Mouse (Mus musculus): ENCODE data around the gene Flywch1. TPM values are rescaled to one million over a fixed set of nuclear protein-coding genes. Genes with fewer than 3 reads are reported as not detected.

Gene Flywch1
- polyA plus RNA-seq, 1 experiment from 2014 or later: 243 TPM

DNA sequence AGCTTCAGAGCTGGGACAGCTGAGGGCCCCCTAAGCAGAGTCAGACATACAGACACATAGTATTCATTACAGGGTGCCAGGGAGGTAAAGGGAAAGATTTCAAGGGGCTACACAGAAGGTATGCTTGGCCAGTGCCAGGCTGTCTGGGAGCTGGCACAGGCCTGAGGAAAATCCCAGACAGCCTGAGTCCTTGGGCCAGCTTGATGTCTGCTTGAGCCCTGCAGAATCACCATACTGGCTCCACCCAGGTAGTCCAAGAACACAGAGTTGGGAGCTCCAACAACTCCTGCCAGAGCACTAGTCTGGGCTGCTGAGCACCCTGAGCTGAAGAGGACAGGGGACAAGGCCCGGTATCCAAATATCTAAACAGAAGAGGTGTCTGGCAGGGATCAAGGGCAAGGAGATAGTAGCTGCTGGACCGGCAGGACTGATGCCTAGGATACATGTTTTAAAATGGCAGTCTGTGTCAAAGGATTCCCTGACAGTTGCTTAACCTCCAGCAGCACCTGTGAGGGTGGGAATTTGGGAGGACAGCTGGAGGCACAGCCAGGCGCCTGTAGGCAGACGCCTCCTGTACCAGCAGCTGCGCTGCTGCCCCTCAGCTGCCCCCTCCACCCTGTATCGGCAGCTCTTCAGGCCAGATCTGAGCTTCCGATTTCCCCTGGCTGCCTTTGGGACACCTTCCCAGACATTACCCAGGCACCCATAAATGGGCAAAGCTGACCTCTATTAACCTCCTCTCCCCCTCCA lies 48.9 kb downstream of the Flywch1 start, which contains the start of gene 1520401A03Rik:
Gene 1520401A03Rik, minus strand, starts transcription at position 408 of the 750 bp plus-strand sequence.
- Histone ChIP-seq H3K36me3 (no peaks in the 10 kb centered on the region), H3K4me2 (replicated peaks) (no peak within 1 kb of the TSS), H3K9me3 (no peaks in the 10 kb centered on the region), H3K27me3 (no peaks in the 10 kb centered on the region), H3K27ac (no peak within 1 kb of the TSS), H3K9ac (replicated peaks) (no peak within 1 kb of the TSS), H3K4me1 (replicated peaks) (peaks cover 13% of the 10 kb centered on the region), H3K4me3 (replicated peaks) (no peak within 1 kb of the TSS)
- no peak for ATAC-seq
- 76% methylated on average over 7 of the region's 7 CpGs for WGBS

DNA sequence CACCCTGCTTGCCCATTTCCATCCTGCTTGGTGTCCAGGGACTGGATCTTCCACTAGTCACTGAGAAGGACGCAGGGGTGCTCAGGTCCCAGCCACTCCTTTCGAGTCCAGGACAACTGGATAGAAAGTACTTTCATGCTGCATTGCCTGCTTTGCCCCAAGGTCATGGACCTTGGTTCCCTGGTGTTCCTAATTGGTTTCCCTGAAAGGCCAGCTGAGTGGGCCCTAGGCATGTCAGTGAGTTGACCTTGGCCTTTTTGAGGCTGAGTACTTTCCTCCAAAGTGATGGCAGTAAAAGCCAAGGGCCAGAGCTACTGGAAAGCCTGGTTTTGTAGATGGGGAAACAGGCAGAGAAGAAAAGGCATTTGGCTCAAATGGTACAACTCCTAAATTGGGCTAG lies 49.5 kb downstream of the Flywch1 start:
- Histone ChIP-seq H3K9me3 (no peaks in the 10 kb centered on the region), H3K27ac (no peak overlapping the region), H3K4me3 (replicated peaks) (no peak overlapping the region), H3K27me3 (no peaks in the 10 kb centered on the region), H3K4me2 (replicated peaks) (no peak overlapping the region), H3K9ac (replicated peaks) (no peak overlapping the region), H3K36me3 (no peaks in the 10 kb centered on the region), H3K4me1 (replicated peaks) (peaks cover 9% of the 10 kb centered on the region)
- 92% methylated on average over 2 of the region's 2 CpGs for WGBS
- ATAC-seq: no peak

DNA sequence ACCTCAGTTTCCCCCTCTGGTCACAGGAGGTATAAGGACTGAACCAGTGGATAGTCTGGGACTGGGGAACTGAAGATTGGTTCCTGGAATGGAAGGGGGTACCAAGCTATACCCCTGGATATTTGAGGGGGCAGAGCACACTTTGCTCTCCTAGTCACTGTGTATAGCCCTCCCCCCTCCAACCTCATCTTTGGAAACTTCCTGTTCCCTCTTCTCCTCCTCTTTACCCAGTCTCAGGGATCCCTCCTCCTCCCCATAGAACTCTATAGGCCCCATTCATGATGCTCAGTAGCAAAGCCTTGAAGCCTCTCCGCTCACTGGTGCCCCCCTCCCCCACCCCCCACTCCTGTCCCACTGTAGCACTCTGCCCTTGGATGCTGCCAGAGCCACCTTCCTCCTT lies 51.9 kb downstream of the Flywch1 start:
- WGBS: 14% methylated on average over 1 of the region's 1 CpGs

DNA sequence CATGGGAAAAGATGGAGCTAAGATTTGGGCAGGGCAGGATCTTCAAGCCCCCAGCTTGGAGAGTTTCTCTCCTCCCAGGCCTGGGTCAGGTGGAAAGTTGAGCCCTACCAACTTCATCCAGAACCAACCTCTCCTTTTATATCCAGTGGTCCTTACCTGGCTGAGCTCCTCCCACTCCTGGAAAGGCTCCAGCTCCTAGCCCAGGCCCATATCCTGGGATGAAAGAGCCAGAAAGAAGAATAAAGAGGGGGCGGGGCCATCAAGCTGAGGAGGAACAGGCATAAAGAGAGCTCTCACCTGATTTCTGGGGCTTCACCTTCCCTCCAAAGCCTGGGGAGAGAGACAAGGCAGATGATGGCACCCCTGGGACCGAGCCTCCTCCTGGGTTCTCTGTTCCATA lies 54.4 kb downstream of the Flywch1 start:
- 53% methylated on average over 2 of the region's 2 CpGs for WGBS
- ATAC-seq: no peak

More for the DNA sequence above, 51.9 kb downstream of the Flywch1 start:
- no peaks in the 10 kb centered on the region for H3K36me3 ChIP-seq
- H3K9me3 ChIP-seq: no peaks in the 10 kb centered on the region
- no peak overlapping the region for H3K27ac ChIP-seq
- no peak overlapping the region for H3K4me3 ChIP-seq (replicated peaks)
- no peak overlapping the region for H3K4me2 ChIP-seq (replicated peaks)
- H3K27me3 ChIP-seq: no peaks in the 10 kb centered on the region
- H3K9ac ChIP-seq (replicated peaks): no peak overlapping the region
- ATAC-seq: no peak
- no peaks in the 10 kb centered on the region for H3K4me1 ChIP-seq (replicated peaks)

DNA sequence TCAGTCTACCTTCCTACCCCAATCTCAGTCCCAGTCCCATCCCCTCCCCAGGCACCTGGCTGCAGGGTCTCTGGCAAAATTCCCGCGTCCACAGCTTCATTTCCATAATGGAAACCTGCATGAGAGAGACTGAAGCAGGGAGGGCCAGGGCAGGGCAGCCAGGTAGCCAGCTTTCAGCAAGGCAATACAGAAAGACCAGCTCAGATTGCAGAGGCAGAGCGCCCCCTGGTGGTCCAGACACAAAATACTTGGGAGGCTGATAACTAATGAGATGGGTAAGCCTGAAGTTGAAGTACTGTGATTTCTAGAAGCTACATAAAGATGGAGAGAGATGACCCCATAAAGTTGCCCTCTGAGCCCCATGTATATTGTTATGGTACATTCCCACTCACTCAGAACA lies 65.2 kb downstream of the Flywch1 start:
- no peak overlapping the region for H3K27ac ChIP-seq
- H3K9ac ChIP-seq (replicated peaks): no peak overlapping the region
- 1% methylated on average over 3 of the region's 3 CpGs for WGBS
- no peak overlapping the region for H3K4me3 ChIP-seq (replicated peaks)
- no peaks in the 10 kb centered on the region for H3K9me3 ChIP-seq
- H3K27me3 ChIP-seq: peaks cover 16% of the 10 kb centered on the region
- H3K4me1 ChIP-seq (replicated peaks): no peaks in the 10 kb centered on the region; the same call in 1 of the 2 replicates
- ATAC-seq: peak; percentile 68
- no peaks in the 10 kb centered on the region for H3K36me3 ChIP-seq
- H3K4me2 ChIP-seq (replicated peaks): no peak overlapping the region

More for the DNA sequence above, 54.4 kb downstream of the Flywch1 start:
- Histone ChIP-seq H3K4me3 (replicated peaks) (no peak overlapping the region), H3K9me3 (no peaks in the 10 kb centered on the region), H3K27me3 (no peaks in the 10 kb centered on the region), H3K9ac (replicated peaks) (no peak overlapping the region), H3K4me1 (replicated peaks) (no peaks in the 10 kb centered on the region), H3K27ac (no peak overlapping the region), H3K4me2 (replicated peaks) (no peak overlapping the region), H3K36me3 (no peaks in the 10 kb centered on the region)

DNA sequence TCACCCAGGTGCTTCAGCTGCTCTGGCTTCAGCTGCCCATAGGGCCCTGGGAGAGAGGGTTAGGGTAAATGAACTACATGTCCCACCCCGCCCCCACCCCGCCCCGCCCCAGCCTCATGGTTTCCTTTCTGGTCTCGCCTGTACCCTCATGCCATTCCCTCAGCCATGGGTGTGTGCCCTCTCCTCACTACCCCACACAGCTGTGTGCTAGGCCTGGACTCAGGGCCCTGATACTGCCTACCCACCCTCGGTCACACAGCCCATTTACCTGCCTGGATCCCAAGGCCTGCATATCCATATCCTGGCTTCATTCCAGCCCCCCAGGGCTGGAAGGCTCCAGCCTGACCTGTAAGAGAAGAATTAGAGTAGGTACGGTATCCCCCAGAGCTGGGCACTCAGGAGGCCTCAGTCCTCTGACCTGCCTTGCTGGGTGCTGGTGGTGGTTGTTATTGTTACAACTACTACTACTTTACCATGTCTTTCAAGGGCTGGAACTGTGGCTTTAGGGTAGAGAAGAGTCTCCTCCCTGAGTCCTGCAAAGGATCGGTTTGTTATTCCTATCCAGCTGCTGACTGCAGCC lies 65.8 kb downstream of the Flywch1 start:
- no peaks in the 10 kb centered on the region for H3K9me3 ChIP-seq
- H3K4me1 ChIP-seq (replicated peaks): no peaks in the 10 kb centered on the region; the same call in 1 of the 2 replicates
- WGBS: 72% methylated on average over 7 of the region's 7 CpGs
- H3K9ac ChIP-seq (replicated peaks): no peak overlapping the region
- peaks cover 22% of the 10 kb centered on the region for H3K27me3 ChIP-seq
- H3K27ac ChIP-seq: no peak overlapping the region
- ATAC-seq: no peak; the same call in 1 of the 2 replicates
- no peak overlapping the region for H3K4me2 ChIP-seq (replicated peaks)
- H3K4me3 ChIP-seq (replicated peaks): no peak overlapping the region
- no peaks in the 10 kb centered on the region for H3K36me3 ChIP-seq

DNA sequence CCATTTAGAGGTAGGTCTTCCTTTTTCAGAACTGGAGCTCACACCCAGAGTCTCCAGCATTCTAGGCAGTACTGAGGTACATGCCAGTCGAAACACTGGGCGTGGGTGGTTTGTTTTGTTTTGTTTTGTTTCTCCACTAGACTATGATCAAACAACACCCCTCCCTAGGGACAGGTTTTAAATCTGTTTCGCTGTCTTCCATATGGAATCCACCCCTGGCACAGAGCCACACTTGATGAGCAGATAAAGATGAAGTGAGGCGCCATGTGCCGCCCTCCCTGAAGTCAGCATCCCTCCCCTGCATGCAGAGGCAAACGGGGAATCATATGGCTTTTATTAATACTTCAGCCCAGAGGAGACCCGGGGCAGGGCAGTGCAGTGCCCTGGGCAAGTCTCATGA lies 66.7 kb downstream of the Flywch1 start:
- Histone ChIP-seq H3K4me1 (replicated peaks) (peaks cover 3% of the 10 kb centered on the region; the same call in 1 of the 2 replicates), H3K4me3 (replicated peaks) (no peak overlapping the region), H3K36me3 (no peaks in the 10 kb centered on the region), H3K9ac (replicated peaks) (no peak overlapping the region), H3K27me3 (peaks cover 23% of the 10 kb centered on the region), H3K4me2 (replicated peaks) (no peak overlapping the region), H3K27ac (no peak overlapping the region), H3K9me3 (no peaks in the 10 kb centered on the region)
- ATAC-seq: no peak
- 55% methylated on average over 7 of the region's 7 CpGs for WGBS

DNA sequence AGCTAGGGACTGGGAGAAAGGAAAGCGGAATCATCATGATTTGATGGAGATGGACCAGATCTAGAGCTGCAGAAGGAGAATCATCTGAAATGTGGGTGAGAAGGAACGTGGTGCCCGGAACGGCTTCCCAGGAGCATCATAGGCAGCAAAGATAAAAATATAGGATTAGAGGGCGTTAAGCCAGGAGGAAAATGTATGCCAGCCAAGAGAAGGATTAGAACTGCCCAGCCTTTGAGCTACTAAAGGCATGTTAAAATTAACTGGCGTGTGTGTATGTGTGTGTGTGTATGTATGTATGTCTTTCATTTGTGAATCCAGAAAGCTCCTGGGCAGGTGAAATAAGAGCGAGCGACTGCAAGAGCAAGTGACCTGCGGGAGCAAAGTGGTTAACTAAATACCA lies 68.1 kb downstream of the Flywch1 start:
- no peak for ATAC-seq
- Histone ChIP-seq H3K36me3 (no peaks in the 10 kb centered on the region), H3K4me3 (replicated peaks) (no peak overlapping the region), H3K27ac (no peak overlapping the region), H3K4me1 (replicated peaks) (peaks cover 10% of the 10 kb centered on the region; the same call in 1 of the 2 replicates), H3K9me3 (no peaks in the 10 kb centered on the region), H3K4me2 (replicated peaks) (no peak overlapping the region), H3K27me3 (peaks cover 34% of the 10 kb centered on the region), H3K9ac (replicated peaks) (no peak overlapping the region)
- WGBS: 80% methylated on average over 9 of the region's 9 CpGs

Other genes with a start within 250 kb of the Flywch1 start
- gene Zfp213, start 207.4 kb downstream of the Flywch1 start, polyA plus RNA-seq (2015; fragmentation: Nextera tagmentation; extraction: Ambion mirVana): 18.0 and 20.4 TPM in 2 replicates
- gene Zfp13, start 172.1 kb downstream of the Flywch1 start, polyA plus RNA-seq (2015; fragmentation: Nextera tagmentation; extraction: Ambion mirVana): 26.6 and 28.7 TPM in 2 replicates
- gene Zscan10, start 170.7 kb downstream of the Flywch1 start, polyA plus RNA-seq (2015; fragmentation: Nextera tagmentation; extraction: Ambion mirVana): not detected in 2 replicates
- gene Mmp25, start 126.3 kb downstream of the Flywch1 start, polyA plus RNA-seq (2015; fragmentation: Nextera tagmentation; extraction: Ambion mirVana): 1.1 TPM in 2 replicates
- 0.16 TPM in 1 of 2 replicates, not detected in the other for gene Bicdl2, start 111.1 kb downstream of the Flywch1 start, polyA plus RNA-seq (2015; fragmentation: Nextera tagmentation; extraction: Ambion mirVana)
- 84.9 and 90.9 TPM in 2 replicates for gene Hcfc1r1, start 98.0 kb downstream of the Flywch1 start, polyA plus RNA-seq (2015; fragmentation: Nextera tagmentation; extraction: Ambion mirVana)
- 44.8 and 46.5 TPM in 2 replicates for gene Thoc6, start 97.7 kb downstream of the Flywch1 start, polyA plus RNA-seq (2015; fragmentation: Nextera tagmentation; extraction: Ambion mirVana)
- 1.4 and 2.9 TPM in 2 replicates for gene Tnfrsf12a, start 94.1 kb downstream of the Flywch1 start, polyA plus RNA-seq (2015; fragmentation: Nextera tagmentation; extraction: Ambion mirVana)
- 0.15 and 0.17 TPM in 2 replicates for gene Cldn6, start 92.4 kb downstream of the Flywch1 start, polyA plus RNA-seq (2015; fragmentation: Nextera tagmentation; extraction: Ambion mirVana)
- 0.32 and 1.1 TPM in 2 replicates for gene Cldn9, start 87.6 kb downstream of the Flywch1 start, polyA plus RNA-seq (2015; fragmentation: Nextera tagmentation; extraction: Ambion mirVana)
- gene 1520401A03Rik, start 48.8 kb downstream of the Flywch1 start, polyA plus RNA-seq (2015; fragmentation: Nextera tagmentation; extraction: Ambion mirVana): 0.30 TPM in 1 of 2 replicates, not detected in the other
- 21.4 and 26.5 TPM in 2 replicates for gene Pkmyt1, start 45.3 kb downstream of the Flywch1 start, polyA plus RNA-seq (2015; fragmentation: Nextera tagmentation; extraction: Ambion mirVana)
- gene Paqr4, start 30.7 kb downstream of the Flywch1 start, polyA plus RNA-seq (2015; fragmentation: Nextera tagmentation; extraction: Ambion mirVana): 55.8 and 56.8 TPM in 2 replicates
- gene Kremen2, start 25.8 kb downstream of the Flywch1 start, polyA plus RNA-seq (2015; fragmentation: Nextera tagmentation; extraction: Ambion mirVana): 0.57 and 0.66 TPM in 2 replicates
- 63.9 and 70.5 TPM in 2 replicates for gene Flywch2, start 14.5 kb upstream of the Flywch1 start, polyA plus RNA-seq (2015; fragmentation: Nextera tagmentation; extraction: Ambion mirVana)
- gene Srrm2, start 18.9 kb upstream of the Flywch1 start, polyA plus RNA-seq (2015; fragmentation: Nextera tagmentation; extraction: Ambion mirVana): 639 and 664 TPM in 2 replicates
- 1,286 and 1,324 TPM in 2 replicates for gene Elob, start 57.5 kb upstream of the Flywch1 start, polyA plus RNA-seq (2015; fragmentation: Nextera tagmentation; extraction: Ambion mirVana)
- gene Prss33, start 64.5 kb upstream of the Flywch1 start, polyA plus RNA-seq (2015; fragmentation: Nextera tagmentation; extraction: Ambion mirVana): 0.30 and 0.36 TPM in 2 replicates
- gene Prss32, start 72.3 kb upstream of the Flywch1 start, polyA plus RNA-seq (2015; fragmentation: Nextera tagmentation; extraction: Ambion mirVana): not detected in 2 replicates
- gene Prss41, start 72.6 kb upstream of the Flywch1 start, polyA plus RNA-seq (2015; fragmentation: Nextera tagmentation; extraction: Ambion mirVana): 0.94 and 1.5 TPM in 2 replicates
- gene Prss21, start 96.5 kb upstream of the Flywch1 start, polyA plus RNA-seq (2015; fragmentation: Nextera tagmentation; extraction: Ambion mirVana): not detected in 2 replicates
- not detected in 2 replicates for gene Dcpp1, start 109.3 kb upstream of the Flywch1 start, polyA plus RNA-seq (2015; fragmentation: Nextera tagmentation; extraction: Ambion mirVana)
- not detected in 2 replicates for gene Dcpp2, start 109.3 kb upstream of the Flywch1 start, polyA plus RNA-seq (2015; fragmentation: Nextera tagmentation; extraction: Ambion mirVana)
- gene Dcpp3, start 145.9 kb upstream of the Flywch1 start, polyA plus RNA-seq (2015; fragmentation: Nextera tagmentation; extraction: Ambion mirVana): not detected in 2 replicates
- not detected in 2 replicates for gene Sbp, start 170.1 kb upstream of the Flywch1 start, polyA plus RNA-seq (2015; fragmentation: Nextera tagmentation; extraction: Ambion mirVana)
- not detected in 2 replicates for gene Sbpl, start 183.7 kb upstream of the Flywch1 start, polyA plus RNA-seq (2015; fragmentation: Nextera tagmentation; extraction: Ambion mirVana)
- gene Prss30, start 209.0 kb upstream of the Flywch1 start, polyA plus RNA-seq (2015; fragmentation: Nextera tagmentation; extraction: Ambion mirVana): not detected in 2 replicates
- 0.12 TPM in 1 of 2 replicates, not detected in the other for gene Prss22, start 226.5 kb upstream of the Flywch1 start, polyA plus RNA-seq (2015; fragmentation: Nextera tagmentation; extraction: Ambion mirVana)

Data from midbrain, embryonic 13.5 days (tissue).